Mouse (Mus musculus): ENCODE data around the gene Csrp3.

The Csrp3 gene

DNA sequence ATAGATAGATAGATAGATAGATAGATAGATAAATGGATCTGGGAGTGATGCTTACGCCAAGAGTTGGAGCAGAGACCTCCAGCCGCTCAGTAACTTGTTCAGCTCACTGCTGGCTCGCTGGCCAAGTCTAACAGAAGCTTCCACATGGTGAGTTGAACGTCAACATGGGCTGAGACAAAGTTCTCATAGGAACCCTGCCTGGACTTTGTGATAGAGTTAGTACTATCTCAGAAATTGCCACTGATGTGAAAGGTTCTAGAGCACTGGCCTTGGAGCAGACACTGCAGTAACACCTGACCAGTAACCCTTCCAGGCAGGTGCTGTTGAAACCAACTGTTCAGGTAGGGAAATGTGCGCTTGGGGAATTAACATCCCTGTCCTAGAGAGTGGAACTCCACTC lies 4.3 kb downstream of the Csrp3 start:
- no peaks in the 10 kb centered on the region for H3K9me3 ChIP-seq (ENCODE audit: low read length)
- peaks cover 5% of the 10 kb centered on the region; the same call in 1 of the 2 replicates for H3K4me1 ChIP-seq (replicated peaks; ENCODE audit: low read depth, low read length)
- H3K36me3 ChIP-seq (ENCODE audit: insufficient read depth, low read length): no peaks in the 10 kb centered on the region
- TF ChIP-seq CTCF (conservative IDR thresholded peaks at IDR 0.05; ENCODE audit: low read length) (no peak), POU5F1 (IDR thresholded peaks at IDR 0.05; ENCODE audit: borderline replicate concordance, low read length) (no peak), NANOG (IDR thresholded peaks at IDR 0.05; ENCODE audit: borderline replicate concordance, low read length) (no peak)
- no peak overlapping the region for H3K4me3 ChIP-seq (replicated peaks; ENCODE audit: low read length)
- peaks cover 3% of the 10 kb centered on the region; the same call in 1 of the 2 replicates for H3K27me3 ChIP-seq (ENCODE audit: insufficient read depth, low read length)

DNA sequence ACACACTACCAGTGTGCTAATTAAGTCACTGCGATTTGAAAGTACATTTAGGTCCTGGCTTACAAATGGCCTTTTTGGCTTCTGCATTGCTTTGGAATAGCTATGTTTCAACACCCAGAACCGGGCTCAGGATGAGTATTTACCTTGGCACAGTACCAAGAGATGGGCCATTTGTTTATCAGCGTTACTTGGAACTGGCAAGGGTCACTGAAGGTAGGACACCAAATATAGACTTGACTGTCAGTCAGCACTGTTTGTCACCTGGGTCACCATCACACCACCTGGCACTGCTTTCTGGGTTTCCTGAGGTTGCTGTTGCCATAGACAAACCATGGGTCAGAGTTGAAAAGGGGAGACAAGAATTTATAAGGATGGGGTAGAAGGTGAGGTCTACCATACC lies 5.5 kb downstream of the Csrp3 start:
- no peaks in the 10 kb centered on the region for H3K36me3 ChIP-seq (ENCODE audit: insufficient read depth, low read length)
- no peak overlapping the region for H3K4me3 ChIP-seq (replicated peaks; ENCODE audit: low read length)
- no peak for TF ChIP-seq POU5F1 (IDR thresholded peaks at IDR 0.05; ENCODE audit: borderline replicate concordance, low read length)
- no peak for TF ChIP-seq CTCF (conservative IDR thresholded peaks at IDR 0.05; ENCODE audit: low read length)
- TF ChIP-seq NANOG (IDR thresholded peaks at IDR 0.05; ENCODE audit: borderline replicate concordance, low read length): no peak
- H3K27me3 ChIP-seq (ENCODE audit: insufficient read depth, low read length): peaks cover 3% of the 10 kb centered on the region; the same call in 1 of the 2 replicates
- H3K4me1 ChIP-seq (replicated peaks; ENCODE audit: low read depth, low read length): no peaks in the 10 kb centered on the region
- H3K9me3 ChIP-seq (ENCODE audit: low read length): no peaks in the 10 kb centered on the region

DNA sequence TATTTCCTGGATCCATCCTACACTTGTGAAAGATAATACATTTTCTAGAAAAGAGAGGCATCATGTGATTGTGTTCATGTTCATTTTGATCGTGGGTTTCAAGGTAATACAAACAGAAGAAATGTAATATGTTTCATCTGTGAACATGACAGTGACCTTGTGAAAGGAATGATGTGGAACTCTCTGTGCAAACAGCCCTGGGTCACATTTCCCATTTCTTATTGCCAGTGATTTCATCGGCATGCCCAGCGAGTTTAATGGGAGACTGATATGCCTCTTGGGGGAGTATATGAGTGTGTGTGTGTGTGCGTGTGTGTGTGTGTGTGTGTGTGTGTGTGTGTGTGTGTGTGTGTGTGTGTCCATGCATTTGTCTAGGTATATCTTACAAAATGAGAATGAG lies 6.3 kb downstream of the Csrp3 start:
- Histone ChIP-seq H3K27me3 (ENCODE audit: insufficient read depth, low read length) (peaks cover 3% of the 10 kb centered on the region; the same call in 1 of the 2 replicates), H3K4me3 (replicated peaks; ENCODE audit: low read length) (no peak overlapping the region), H3K36me3 (ENCODE audit: insufficient read depth, low read length) (no peaks in the 10 kb centered on the region), H3K4me1 (replicated peaks; ENCODE audit: low read depth, low read length) (no peaks in the 10 kb centered on the region), H3K9me3 (ENCODE audit: low read length) (no peaks in the 10 kb centered on the region)
- TF ChIP-seq CTCF (conservative IDR thresholded peaks at IDR 0.05; ENCODE audit: low read length): no peak
- TF ChIP-seq POU5F1 (IDR thresholded peaks at IDR 0.05; ENCODE audit: borderline replicate concordance, low read length): no peak
- no peak for TF ChIP-seq NANOG (IDR thresholded peaks at IDR 0.05; ENCODE audit: borderline replicate concordance, low read length)

DNA sequence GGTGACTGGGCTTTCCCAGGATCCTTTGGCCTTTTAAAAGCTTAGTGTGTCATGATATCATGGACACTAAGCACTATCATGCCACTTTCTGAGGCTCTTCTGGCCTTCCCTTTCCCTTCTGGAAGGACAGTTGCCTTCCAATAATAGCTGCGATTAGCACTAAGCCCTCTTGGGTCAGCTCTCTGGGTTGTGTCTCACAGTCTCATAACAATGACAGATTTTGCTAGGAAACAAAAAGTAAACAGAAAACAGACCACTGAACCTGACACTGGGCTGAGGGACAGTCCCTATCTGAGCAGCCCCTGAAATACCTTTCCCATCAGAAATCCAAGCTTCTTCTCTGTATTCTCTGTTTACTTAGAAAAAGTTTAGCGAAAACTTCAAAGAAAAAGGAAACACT lies 7.3 kb downstream of the Csrp3 start:
- TF ChIP-seq NANOG (IDR thresholded peaks at IDR 0.05; ENCODE audit: borderline replicate concordance, low read length): no peak
- no peak for TF ChIP-seq CTCF (conservative IDR thresholded peaks at IDR 0.05; ENCODE audit: low read length)
- no peak for TF ChIP-seq POU5F1 (IDR thresholded peaks at IDR 0.05; ENCODE audit: borderline replicate concordance, low read length)
- Histone ChIP-seq H3K36me3 (ENCODE audit: insufficient read depth, low read length) (no peaks in the 10 kb centered on the region), H3K9me3 (ENCODE audit: low read length) (no peaks in the 10 kb centered on the region), H3K4me3 (replicated peaks; ENCODE audit: low read length) (no peak overlapping the region), H3K27me3 (ENCODE audit: insufficient read depth, low read length) (peaks cover 3% of the 10 kb centered on the region; the same call in 1 of the 2 replicates), H3K4me1 (replicated peaks; ENCODE audit: low read depth, low read length) (0 out of 2 replicates have a peak, but pooled peaks cover 1% of the 10 kb centered on the region)

DNA sequence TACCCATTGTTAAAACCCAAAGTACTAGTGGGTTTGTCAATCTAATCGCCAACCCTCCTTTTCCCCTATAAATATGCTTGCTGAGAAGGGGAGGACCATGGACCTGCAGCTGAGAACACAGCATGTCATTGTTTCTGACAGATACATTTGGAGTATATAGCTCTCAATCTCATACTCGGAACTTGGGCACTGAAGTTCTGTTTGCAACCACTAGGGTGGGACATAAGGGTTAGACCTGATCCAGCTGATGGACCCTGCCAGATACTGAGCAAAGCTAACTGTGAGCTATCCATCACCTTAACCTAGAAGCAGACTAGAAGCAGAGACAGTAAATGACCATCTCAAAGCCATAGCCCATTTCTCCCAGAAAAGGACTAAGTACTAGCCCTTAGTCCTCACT lies 9.4 kb downstream of the Csrp3 start:
- H3K4me3 ChIP-seq (replicated peaks; ENCODE audit: low read length): no peak overlapping the region
- TF ChIP-seq CTCF (conservative IDR thresholded peaks at IDR 0.05; ENCODE audit: low read length): peak; percentile 16; the same call in 1 of the 2 replicates
- TF ChIP-seq POU5F1 (IDR thresholded peaks at IDR 0.05; ENCODE audit: borderline replicate concordance, low read length): no peak
- H3K27me3 ChIP-seq (ENCODE audit: insufficient read depth, low read length): no peaks in the 10 kb centered on the region
- H3K4me1 ChIP-seq (replicated peaks; ENCODE audit: low read depth, low read length): peaks cover 19% of the 10 kb centered on the region
- no peaks in the 10 kb centered on the region for H3K9me3 ChIP-seq (ENCODE audit: low read length)
- H3K36me3 ChIP-seq (ENCODE audit: insufficient read depth, low read length): no peaks in the 10 kb centered on the region

DNA sequence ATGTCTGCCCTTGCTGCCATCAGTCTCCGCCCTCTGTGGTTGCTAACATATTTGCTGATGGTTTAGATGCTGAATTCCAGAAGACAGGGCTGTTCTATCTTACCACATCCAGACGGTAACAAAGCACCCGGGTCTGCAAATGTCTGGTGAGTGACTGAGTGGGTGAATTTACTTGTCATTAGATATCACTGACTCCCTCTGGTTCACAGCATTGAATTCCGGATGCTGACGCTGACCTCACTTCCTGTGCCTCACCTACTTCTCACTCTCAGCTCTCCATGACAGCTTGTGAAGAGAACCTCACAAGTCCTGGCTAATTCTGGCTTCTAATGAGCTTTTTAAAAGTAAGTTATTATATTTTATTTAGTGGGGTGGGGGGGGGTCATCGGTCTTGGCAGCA lies 10.9 kb downstream of the Csrp3 start:
- H3K27me3 ChIP-seq (ENCODE audit: insufficient read depth, low read length): peaks cover 4% of the 10 kb centered on the region; the same call in 1 of the 2 replicates
- H3K36me3 ChIP-seq (ENCODE audit: insufficient read depth, low read length): no peaks in the 10 kb centered on the region
- no peak overlapping the region for H3K4me3 ChIP-seq (replicated peaks; ENCODE audit: low read length)
- H3K4me1 ChIP-seq (replicated peaks; ENCODE audit: low read depth, low read length): peaks cover 19% of the 10 kb centered on the region
- no peak for TF ChIP-seq NANOG (IDR thresholded peaks at IDR 0.05; ENCODE audit: borderline replicate concordance, low read length)
- no peak for TF ChIP-seq CTCF (conservative IDR thresholded peaks at IDR 0.05; ENCODE audit: low read length)
- TF ChIP-seq POU5F1 (IDR thresholded peaks at IDR 0.05; ENCODE audit: borderline replicate concordance, low read length): no peak
- no peaks in the 10 kb centered on the region for H3K9me3 ChIP-seq (ENCODE audit: low read length)

DNA sequence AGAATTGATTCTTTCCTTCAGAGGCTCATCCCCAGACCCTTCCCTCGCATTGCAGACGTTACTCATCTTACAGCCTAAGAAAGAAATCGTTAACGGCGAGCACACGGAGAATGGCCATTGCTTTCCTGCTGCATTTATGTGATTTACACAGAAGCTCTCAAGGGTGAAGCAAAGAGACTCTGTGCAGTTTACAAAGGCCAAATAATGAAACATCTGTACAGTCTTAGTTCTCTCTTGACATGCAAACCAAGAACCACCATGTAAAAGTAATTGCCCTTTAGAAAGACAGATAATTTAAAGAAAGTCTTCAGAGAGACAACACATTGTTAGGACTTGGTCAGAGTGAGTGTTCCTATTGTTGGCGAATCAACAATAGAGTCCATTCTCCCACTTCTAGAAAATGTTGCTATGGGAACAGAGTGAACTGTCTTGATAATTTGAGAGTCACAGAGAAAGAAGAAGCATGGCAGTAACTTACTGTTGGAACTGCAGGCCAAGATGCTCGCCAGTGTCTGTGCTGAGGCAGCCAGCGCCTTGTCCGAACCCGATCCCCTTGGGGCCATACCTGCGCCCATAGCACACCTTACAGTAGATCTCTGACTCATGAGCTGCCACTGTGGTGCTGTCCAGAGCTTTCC lies 12.7 kb downstream of the Csrp3 start:
- H3K36me3 ChIP-seq (ENCODE audit: insufficient read depth, low read length): no peaks in the 10 kb centered on the region
- H3K9me3 ChIP-seq (ENCODE audit: low read length): no peaks in the 10 kb centered on the region
- H3K4me3 ChIP-seq (replicated peaks; ENCODE audit: low read length): no peak overlapping the region
- H3K4me1 ChIP-seq (replicated peaks; ENCODE audit: low read depth, low read length): peaks cover 19% of the 10 kb centered on the region
- H3K27me3 ChIP-seq (ENCODE audit: insufficient read depth, low read length): peaks cover 4% of the 10 kb centered on the region; the same call in 1 of the 2 replicates
- TF ChIP-seq NANOG (IDR thresholded peaks at IDR 0.05; ENCODE audit: borderline replicate concordance, low read length) (peak; percentile 84), POU5F1 (IDR thresholded peaks at IDR 0.05; ENCODE audit: borderline replicate concordance, low read length) (no peak), CTCF (conservative IDR thresholded peaks at IDR 0.05; ENCODE audit: low read length) (no peak)

DNA sequence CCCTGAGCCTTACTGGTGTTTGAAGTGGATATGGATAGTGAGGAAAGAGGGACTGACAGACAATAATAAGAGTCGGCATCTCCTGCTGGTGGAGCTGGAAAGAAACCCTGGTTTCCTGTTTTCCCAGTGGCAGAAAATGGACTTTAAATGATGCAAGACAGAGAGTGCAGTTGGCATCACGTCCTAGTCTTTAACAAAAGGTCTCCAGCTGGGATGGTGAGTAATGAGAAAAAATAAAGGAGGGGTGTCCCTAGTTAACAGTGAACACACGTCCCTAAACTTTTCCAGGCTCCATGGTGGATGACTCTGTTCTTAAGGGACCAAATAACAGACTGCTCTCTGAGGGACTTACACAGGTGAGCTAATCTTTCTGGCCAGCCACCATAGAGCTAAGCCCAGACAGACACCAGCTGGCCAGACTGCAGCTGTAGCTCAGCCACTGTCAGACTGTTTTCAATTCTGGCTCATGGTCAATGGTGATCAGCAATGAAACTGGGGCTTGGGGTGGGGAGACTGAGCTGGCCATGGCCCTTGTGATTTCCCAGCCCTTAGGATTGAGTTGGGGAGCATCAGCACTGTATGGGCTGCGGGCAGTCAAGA lies 13.4 kb downstream of the Csrp3 start:
- H3K36me3 ChIP-seq (ENCODE audit: insufficient read depth, low read length): no peaks in the 10 kb centered on the region
- peaks cover 4% of the 10 kb centered on the region; the same call in 1 of the 2 replicates for H3K27me3 ChIP-seq (ENCODE audit: insufficient read depth, low read length)
- TF ChIP-seq POU5F1 (IDR thresholded peaks at IDR 0.05; ENCODE audit: borderline replicate concordance, low read length) (no peak), CTCF (conservative IDR thresholded peaks at IDR 0.05; ENCODE audit: low read length) (no peak)
- H3K9me3 ChIP-seq (ENCODE audit: low read length): no peaks in the 10 kb centered on the region
- no peak overlapping the region for H3K4me3 ChIP-seq (replicated peaks; ENCODE audit: low read length)
- H3K4me1 ChIP-seq (replicated peaks; ENCODE audit: low read depth, low read length): peaks cover 19% of the 10 kb centered on the region
